Mouse (Mus musculus): Measurements from ENCODE around the gene Zfp618. TPM values are rescaled to one million over a fixed set of nuclear protein-coding genes. Genes with fewer than 3 reads are reported as not detected.

Gene Zfp618
- total RNA-seq, 2 experiments from 2014 or later = 5.3 to 7.0 TPM

DNA sequence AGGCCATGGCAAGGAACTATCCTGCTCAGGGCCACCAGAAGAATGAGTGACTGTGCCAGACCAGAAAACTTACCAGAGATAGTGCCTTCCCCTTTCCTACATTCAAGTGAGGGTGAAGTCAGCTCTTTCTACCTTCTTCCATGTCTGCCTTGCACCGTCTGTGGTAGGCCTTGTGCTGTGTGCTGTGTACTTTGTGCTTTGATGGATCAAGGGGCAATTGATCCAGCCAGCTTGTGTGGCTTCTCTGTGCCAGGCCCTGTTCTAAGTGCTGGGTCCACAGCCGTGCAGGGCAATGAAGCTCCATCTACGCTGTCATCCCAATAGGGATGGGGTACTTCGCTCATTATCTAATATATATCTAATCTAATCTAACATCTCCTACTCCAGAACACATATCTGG, 98.0 kb downstream of the Zfp618 start:
- DNase-seq (ENCODE audit: low spot score in 2 of 2) = no peak

DNA sequence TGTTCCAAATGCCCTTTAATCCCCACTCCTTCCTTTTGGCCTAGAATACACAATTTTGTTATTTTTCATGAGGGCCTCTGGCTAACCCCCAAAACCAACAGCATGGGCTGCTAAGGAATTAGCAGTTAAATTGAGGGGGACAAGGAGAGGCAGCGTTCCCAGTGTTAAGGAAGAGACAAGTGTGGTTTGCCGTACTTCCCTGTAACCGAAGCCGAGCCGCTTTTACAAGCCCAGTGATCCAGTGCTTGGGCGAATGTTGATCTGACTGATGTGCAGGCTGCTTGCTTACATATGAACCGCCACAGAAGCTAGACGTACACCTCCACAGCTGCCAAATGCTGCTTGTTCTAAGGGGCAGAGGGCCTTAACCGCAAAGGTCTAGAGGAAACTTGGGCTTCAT, 99.5 kb downstream of the Zfp618 start:
- DNase-seq (ENCODE audit: low spot score in 2 of 2) = no peak

GRCm38 (mm10) chr4:63066796-63067195, 101.4 kb downstream of the Zfp618 start:
- DNase-seq (ENCODE audit: low spot score in 2 of 2) = no peak

DNA sequence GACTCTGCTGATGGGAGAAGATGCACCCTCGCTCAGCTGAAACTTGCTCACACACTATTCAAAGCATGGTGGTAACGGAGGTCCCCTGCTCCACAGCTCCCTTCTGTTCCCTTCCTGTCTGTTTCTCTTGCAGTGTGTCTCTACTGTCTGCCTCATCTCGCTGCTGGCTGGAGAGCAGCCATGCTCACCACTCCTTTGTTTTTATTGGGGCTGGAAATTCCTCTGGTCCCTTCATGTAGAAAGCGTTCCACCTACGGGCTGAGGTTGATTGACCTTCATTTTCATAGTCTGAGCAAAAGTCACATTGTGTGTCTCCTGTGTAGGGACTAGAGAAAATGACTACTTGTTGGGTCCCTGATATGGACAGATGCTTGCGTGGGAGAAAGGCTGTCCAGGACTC, 102.4 kb downstream of the Zfp618 start:
- DNase-seq (ENCODE audit: low spot score in 2 of 2) = no peak

GRCm38 (mm10) chr4:63068499-63069175, 103.3 kb downstream of the Zfp618 start:
- no peak for DNase-seq (ENCODE audit: low spot score in 2 of 2)

DNA sequence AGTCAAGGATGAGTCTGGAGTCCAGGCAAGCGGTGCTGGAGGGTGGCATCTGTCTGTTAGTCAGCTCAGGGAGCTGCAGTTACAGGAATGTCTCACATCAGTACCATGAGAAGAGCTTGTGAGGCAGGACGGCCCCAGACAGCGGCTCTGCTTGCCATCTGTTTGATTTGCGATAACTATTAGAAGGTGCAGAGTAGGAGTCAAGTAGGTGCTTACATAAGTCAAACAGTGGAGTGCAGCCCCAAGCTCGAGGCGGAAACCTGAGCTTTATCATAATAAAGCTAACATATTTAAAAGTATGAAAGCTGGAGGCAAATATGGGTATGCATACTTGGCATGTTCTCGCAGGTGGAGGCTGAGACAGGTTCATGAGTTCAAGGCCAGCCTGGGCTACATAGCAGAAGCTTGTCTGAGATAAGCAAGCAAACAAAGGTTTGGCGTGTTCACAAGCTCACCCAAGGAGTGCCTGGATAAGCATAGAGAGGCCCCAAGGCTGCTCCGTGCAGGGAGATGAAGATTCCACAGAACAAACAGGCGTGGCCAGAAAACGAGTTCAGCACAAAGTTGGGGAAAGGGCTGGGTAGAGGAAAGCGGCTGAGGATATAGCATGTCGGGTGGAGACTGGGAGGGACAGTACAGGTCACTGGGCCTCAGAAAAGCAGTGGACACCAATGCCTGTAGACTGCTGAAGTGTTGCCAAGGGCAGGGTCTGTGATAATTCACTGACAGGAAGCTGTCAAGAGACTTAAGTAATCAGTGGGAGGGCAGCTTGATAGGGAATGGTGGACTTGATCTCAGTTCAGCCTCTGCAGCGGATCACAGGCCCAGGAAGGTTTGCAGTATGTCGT, 106.3 kb downstream of the Zfp618 start:
- DNase-seq (ENCODE audit: low spot score in 2 of 2) = no peak

DNA sequence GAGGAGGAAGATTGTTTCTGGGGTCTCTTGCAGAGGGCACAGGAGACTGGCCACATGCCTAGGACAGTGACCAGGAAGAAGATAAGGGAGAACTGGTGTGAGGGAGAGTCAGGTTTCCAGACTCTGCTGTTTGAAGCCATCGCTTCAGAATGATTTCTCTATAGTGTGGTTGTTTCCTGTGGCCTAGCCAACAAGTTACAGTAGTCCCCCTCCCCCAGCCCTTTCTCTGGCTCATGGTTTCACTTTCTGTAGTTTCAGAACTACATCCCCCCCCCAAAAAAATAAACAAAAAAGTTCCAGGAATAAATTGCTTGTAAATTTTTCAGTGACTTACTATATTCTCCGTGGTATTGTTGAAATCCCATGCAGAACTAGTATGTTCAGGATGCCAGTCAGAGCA, 107.8 kb downstream of the Zfp618 start:
- DNase-seq (ENCODE audit: low spot score in 2 of 2) = no peak

DNA sequence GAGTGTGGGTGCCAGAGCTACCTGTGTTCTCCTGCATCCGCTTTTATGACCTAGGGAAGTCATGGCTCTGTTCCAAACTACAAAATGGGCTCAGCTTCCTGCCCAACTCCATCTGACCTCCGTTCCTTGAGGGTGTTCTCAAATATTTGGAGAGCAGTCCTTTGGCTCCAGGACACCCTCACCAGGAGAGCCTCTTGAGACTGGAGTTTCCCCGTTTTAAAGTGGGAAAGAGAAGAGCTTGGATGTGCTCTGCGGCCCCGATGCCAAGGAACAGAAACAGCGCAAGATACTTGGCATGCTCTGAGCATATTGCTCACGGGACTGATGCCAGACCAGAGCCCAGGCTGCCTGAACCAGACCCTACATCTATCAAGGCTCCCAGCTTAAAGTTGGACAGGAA, 113.8 kb downstream of the Zfp618 start:
- DNase-seq (ENCODE audit: low spot score in 2 of 2) = peak in 1 of 2 experiments; percentile 31

- DNase-seq (ENCODE audit: low spot score in 2 of 2) = peak; percentile 51 to 69
Observed at GRCm38 (mm10) chr4:63084473-63084889, 119.1 kb downstream of the Zfp618 start.

DNA sequence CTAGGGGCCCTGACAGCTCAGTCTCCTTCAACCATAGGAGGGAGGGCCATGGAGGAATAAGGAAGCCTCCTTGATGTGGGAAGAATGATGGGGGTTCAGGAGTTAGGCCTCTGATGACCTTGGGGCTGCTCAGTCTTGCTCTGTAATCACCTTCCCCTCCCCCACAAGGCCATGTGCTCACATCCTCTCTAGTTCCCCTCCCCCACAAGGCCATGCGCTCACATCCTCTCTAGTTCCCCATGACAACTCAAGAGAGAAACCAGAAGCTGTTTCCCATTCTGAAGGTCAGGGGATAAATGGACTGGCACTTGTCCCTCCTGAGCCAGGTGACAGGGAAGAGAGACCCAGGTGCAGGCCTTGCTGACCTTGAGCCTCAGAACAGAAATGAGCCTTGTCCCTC, 124.1 kb downstream of the Zfp618 start:
- DNase-seq (ENCODE audit: low spot score in 2 of 2) = no peak

DNA sequence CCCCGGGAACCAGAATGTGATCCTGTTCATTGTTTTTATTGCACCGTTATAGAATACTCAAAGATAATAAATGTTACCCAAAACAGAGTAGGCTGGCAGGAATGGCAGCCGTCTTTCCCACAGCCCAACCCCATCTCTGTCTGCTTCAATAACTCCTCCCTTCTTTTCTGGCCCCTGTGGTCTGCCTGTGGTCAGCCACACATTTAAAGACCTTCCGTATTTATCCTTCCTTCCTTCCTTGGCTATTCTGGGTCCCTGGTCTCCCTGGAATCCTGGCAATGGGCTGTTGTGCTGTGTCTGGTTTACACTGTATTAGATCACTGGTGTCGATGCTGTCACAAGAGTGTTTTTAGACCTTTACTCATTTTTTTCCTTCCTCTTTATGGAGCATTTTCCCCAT, 125.8 kb downstream of the Zfp618 start:
- no peak for DNase-seq (ENCODE audit: low spot score in 2 of 2)

- no peak for DNase-seq (ENCODE audit: low spot score in 2 of 2)
Observed at GRCm38 (mm10) chr4:63097603-63098002, 132.2 kb downstream of the Zfp618 start.

DNA sequence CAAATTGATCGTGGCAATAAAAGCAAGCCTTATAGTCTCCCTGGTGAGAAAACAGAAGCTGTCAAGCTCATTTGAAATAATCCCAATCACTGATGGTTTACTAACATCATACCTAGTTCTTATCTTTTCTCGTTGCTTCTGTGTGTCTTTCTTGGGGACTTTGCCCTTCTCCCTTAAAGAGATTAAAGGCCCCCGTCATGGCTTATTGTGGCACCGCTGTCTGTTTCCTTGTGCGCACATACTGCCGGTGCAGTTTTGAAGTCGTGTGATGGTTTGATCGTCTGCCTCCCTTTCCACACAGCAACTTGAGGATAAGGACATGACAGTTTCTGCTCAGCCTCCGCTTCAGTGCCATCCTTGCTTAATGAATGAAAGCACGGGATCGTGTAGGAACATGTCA, 135.1 kb downstream of the Zfp618 start:
- DNase-seq (ENCODE audit: low spot score in 2 of 2) = no peak

- DNase-seq (ENCODE audit: low spot score in 2 of 2) = no peak
Observed at GRCm38 (mm10) chr4:63102025-63102424, 136.7 kb downstream of the Zfp618 start.

- DNase-seq (ENCODE audit: low spot score in 2 of 2) = no peak
Observed at GRCm38 (mm10) chr4:63105651-63106050, 140.3 kb downstream of the Zfp618 start.

- DNase-seq (ENCODE audit: low spot score in 2 of 2) = peak; percentile 86 to 91
Observed at GRCm38 (mm10) chr4:63118639-63119437, 153.5 kb downstream of the Zfp618 start.

DNA sequence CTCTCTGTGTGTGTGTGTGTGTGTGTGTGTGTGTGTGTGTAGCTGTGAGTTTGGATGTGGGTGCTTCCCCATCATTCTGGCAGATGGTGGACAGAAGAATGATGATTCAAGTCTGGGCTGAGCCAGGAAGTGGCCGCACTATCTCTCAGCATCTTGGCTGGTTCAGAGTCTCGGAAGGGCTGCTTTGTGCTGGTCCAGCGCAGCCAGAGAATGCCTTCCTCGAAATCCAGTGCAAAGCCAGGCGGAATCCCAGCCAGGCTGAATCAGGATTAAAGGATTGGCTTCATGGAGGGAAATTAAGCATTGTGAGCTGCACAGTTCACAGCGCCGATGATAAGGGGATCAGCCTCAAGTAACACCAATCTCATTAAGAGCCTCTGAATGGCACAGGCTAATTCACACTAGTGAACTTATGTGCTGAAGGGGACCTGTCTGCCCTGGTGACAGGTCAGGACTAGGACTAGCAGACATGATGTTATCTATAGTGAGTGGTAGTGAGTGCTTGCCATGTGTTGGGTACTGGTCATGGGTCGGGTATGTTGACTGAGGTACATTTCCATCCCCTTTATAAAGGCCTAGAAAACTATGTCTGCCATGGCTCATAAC, 159.6 kb downstream of the Zfp618 start:
- DNase-seq (ENCODE audit: low spot score in 2 of 2) = peak in 1 of 2 experiments; percentile 17

DNA sequence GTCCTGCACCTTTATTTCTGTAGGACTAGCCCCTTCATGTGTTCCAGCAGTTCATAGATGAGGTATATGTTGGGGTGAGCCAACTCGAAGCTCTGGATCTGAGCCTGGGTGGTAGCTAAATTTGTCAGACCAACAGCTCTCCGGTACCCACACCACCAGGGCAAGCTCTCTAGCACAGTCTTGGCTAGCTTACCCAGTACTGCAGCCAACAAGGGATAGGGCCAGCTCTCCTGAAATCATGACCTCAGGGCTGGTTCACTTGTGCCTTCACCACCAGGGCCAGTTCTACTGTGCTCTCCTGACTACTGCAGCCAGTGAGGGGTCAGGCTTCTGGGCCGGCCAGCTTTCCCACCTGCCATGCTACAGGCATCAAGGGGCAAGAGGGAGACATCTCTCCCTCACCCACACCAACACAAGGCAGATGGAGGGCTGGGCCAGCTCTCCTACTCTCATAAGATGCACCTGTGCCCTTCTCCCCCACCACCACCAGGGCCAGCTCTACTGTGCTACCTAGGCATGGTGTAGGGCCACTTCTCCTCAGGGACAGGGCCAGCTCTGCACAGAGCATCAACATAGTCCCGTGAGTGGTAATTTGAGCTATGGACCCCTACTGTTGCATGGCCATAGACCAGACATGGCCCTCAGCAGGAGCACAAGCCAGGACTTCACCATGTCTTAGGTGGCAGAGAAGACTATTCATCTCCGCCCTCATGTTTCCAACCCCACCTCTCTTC, 164.7 kb downstream of the Zfp618 start:
- DNase-seq (ENCODE audit: low spot score in 2 of 2) = no peak

DNA sequence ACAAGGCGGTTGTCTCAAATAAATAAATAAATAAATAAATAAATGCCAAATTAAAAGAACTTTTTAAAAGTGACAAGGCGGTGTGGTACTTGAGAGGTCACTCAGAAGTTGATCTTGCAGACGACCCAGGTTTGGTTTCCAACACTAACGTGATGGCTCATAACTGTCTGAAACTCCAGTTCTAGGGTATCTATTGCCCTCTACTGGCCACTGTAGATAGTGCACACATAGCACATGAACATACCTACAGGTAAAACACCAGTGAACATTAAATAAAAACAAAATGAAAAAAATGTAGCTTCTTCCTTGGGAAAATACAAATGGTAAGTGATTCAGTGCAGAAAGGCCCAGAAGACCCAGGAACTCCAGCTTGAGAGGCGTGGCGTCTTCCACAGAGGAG, 181.9 kb downstream of the Zfp618 start:
- DNase-seq (ENCODE audit: low spot score in 2 of 2) = no peak

GRCm38 (mm10) chr4:63151127-63151526, 185.8 kb downstream of the Zfp618 start:
- peak; percentile 16 to 21 for DNase-seq (ENCODE audit: low spot score in 2 of 2)

GRCm38 (mm10) chr4:63154028-63154427, 188.7 kb downstream of the Zfp618 start:
- DNase-seq (ENCODE audit: low spot score in 2 of 2) = no peak
